ENCODE assay signal across 10 mouse cellular contexts in the genomic region with DNA sequence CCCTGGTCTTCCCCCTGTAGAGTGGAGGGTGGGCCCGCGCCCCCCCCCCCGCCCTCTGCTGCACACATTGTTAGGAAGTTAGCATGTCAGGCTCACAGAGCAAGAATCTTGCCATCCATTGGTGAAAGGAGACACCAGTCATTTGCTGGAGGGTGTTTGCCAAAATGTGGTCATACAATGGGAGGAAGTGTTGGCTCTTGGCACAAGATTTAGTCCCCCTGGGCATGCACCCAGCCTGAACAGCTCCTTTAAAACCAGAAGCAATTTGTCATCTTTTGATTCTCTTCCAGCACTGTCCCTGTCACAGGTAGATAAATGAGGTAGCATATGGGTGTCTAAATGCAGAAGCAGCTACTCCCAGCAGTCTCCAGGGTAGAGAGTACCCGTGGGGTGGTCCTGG.
A peak's percentile ranks its signal among the peaks of the same experiment; 100 is the strongest.
DNase-seq lines count a peak whose midpoint lies in the region; ATAC-seq and TF ChIP-seq lines count a peak whose summit lies in the region.
"Had no signal": no experiment of that assay in that cellular context is flagged by ENCODE, and none has a peak within 500 bp of the region (broad histone marks: within the 10 kb centered on the region; RNA-seq: fewer than 3 reads in every experiment).

No protein-coding gene starts in this region.

- no peaks in the 10 kb centered on the region; the same call in 1 of the 2 replicates for H3K4me1 ChIP-seq in midbrain, postnatal 0 days (ENCODE audit: insufficient read depth, low read length)
- no peaks in the 10 kb centered on the region for H3K4me1 ChIP-seq in midbrain, embryonic 11.5 days (ENCODE audit: control insufficient read depth, insufficient read depth, low read length)
- H3K4me1 ChIP-seq in hindbrain, embryonic 14.5 days (replicated peaks; ENCODE audit: control insufficient read depth, insufficient read depth, low read length) = peaks cover 55% of the 10 kb centered on the region
- H3K4me1 ChIP-seq in midbrain, embryonic 14.5 days (ENCODE audit: control insufficient read depth, insufficient read depth, low read length) = peaks cover 27% of the 10 kb centered on the region

- no peaks in the 10 kb centered on the region for H3K9me3 ChIP-seq in midbrain, postnatal 0 days (ENCODE audit: low read length)
- H3K9me3 ChIP-seq in midbrain, embryonic 11.5 days (ENCODE audit: control insufficient read depth, low read length) = no peaks in the 10 kb centered on the region
- no peaks in the 10 kb centered on the region for H3K9me3 ChIP-seq in hindbrain, embryonic 14.5 days (ENCODE audit: control insufficient read depth, low read length)
- H3K9me3 ChIP-seq in midbrain, embryonic 14.5 days (ENCODE audit: control insufficient read depth, low read length) = 0 out of 2 replicates have a peak, but pooled peaks cover 4% of the 10 kb centered on the region
- H3K9me3 ChIP-seq: liver, embryonic 15.5 days had no signal

- H3K4me2 ChIP-seq in midbrain, postnatal 0 days (ENCODE audit: low read depth, low read length, poor library complexity, severe bottlenecking) = no peak overlapping the region
- H3K4me2 ChIP-seq in midbrain, embryonic 11.5 days = no peak overlapping the region
- no peak overlapping the region for H3K4me2 ChIP-seq in hindbrain, embryonic 14.5 days (replicated peaks)
- H3K4me2 ChIP-seq in midbrain, embryonic 14.5 days (ENCODE audit: low read length) = no peak overlapping the region
- H3K4me2 ChIP-seq: liver, embryonic 15.5 days had no signal

- H3K4me3 ChIP-seq in midbrain, postnatal 0 days (ENCODE audit: low read depth, low read length) = no peak overlapping the region
- no peak overlapping the region for H3K4me3 ChIP-seq in midbrain, embryonic 11.5 days (ENCODE audit: low read depth, low read length)
- H3K4me3 ChIP-seq in hindbrain, embryonic 14.5 days (replicated peaks; ENCODE audit: low read length) = no peak overlapping the region
- H3K4me3 ChIP-seq in midbrain, embryonic 14.5 days (replicated peaks; ENCODE audit: low read depth, low read length) = no peak overlapping the region
- H3K4me3 ChIP-seq: liver, embryonic 15.5 days had no signal

- no peak overlapping the region for H3K9ac ChIP-seq in midbrain, postnatal 0 days (replicated peaks; ENCODE audit: low read length, poor library complexity, severe bottlenecking)
- H3K9ac ChIP-seq in midbrain, embryonic 11.5 days (ENCODE audit: low read length) = no peak overlapping the region
- no peak overlapping the region for H3K9ac ChIP-seq in hindbrain, embryonic 14.5 days
- no peak overlapping the region for H3K9ac ChIP-seq in midbrain, embryonic 14.5 days (replicated peaks; ENCODE audit: low read length)
- H3K9ac ChIP-seq: liver, embryonic 15.5 days had no signal

- no peak for TF ChIP-seq CTCF in midbrain, postnatal 0 days (IDR thresholded peaks at IDR 0.05)

- no peaks in the 10 kb centered on the region for H3K36me3 ChIP-seq in midbrain, postnatal 0 days (ENCODE audit: insufficient read depth, low read length)
- no peaks in the 10 kb centered on the region for H3K36me3 ChIP-seq in midbrain, embryonic 11.5 days (ENCODE audit: control insufficient read depth, insufficient read depth, low read length)
- H3K36me3 ChIP-seq in hindbrain, embryonic 14.5 days (replicated peaks; ENCODE audit: control insufficient read depth, insufficient read depth) = 0 out of 2 replicates have a peak, but pooled peaks cover 5% of the 10 kb centered on the region
- H3K36me3 ChIP-seq in midbrain, embryonic 14.5 days (ENCODE audit: control insufficient read depth, insufficient read depth, low read length) = peaks cover 6% of the 10 kb centered on the region; the same call in 1 of the 2 replicates

- 76% methylated on average over 4 of the region's 4 CpGs for WGBS in midbrain, postnatal 0 days
- WGBS in midbrain, embryonic 11.5 days = 90% methylated on average over 4 of the region's 4 CpGs
- 78% methylated on average over 4 of the region's 4 CpGs for WGBS in hindbrain, embryonic 14.5 days
- WGBS in midbrain, embryonic 14.5 days = 83% methylated on average over 4 of the region's 4 CpGs

- H3K27me3 ChIP-seq in midbrain, postnatal 0 days (ENCODE audit: insufficient read depth, low read length) = no peaks in the 10 kb centered on the region
- H3K27me3 ChIP-seq in midbrain, embryonic 11.5 days (ENCODE audit: control insufficient read depth, insufficient read depth, low read length) = no peaks in the 10 kb centered on the region
- H3K27me3 ChIP-seq in hindbrain, embryonic 14.5 days (ENCODE audit: control insufficient read depth, insufficient read depth, low read length) = no peaks in the 10 kb centered on the region
- no peaks in the 10 kb centered on the region for H3K27me3 ChIP-seq in midbrain, embryonic 14.5 days (ENCODE audit: control insufficient read depth, insufficient read depth, low read length)
- H3K27me3 ChIP-seq: liver, embryonic 15.5 days had no signal

- ATAC-seq in cerebellum, adult (ENCODE audit: insufficient number of reproducible peaks, low FRiP score, low TSS enrichment) = 0 out of 2 replicates have a peak, but pooled peaks have one; percentile 32
- no peak for ATAC-seq in midbrain, postnatal 0 days (ENCODE audit: low FRiP score)
- ATAC-seq in midbrain, embryonic 11.5 days (ENCODE audit: low FRiP score) = no peak
- ATAC-seq in hindbrain, embryonic 14.5 days (ENCODE audit: low FRiP score) = no peak
- ATAC-seq in megakaryocyte progenitor cell, adult 5-6 weeks (replicated peaks; ENCODE audit: poor library complexity) = 0 out of 2 replicates have a peak, but pooled peaks have one; percentile 20
- no peak for ATAC-seq in erythroid progenitor cell, adult 5-6 weeks (replicated peaks; ENCODE audit: low FRiP score, poor library complexity, severe bottlenecking)
- no peak for ATAC-seq in midbrain, embryonic 14.5 days (ENCODE audit: low FRiP score, low TSS enrichment)
- ATAC-seq: intestine, postnatal 0 days had no signal

- H3K27ac ChIP-seq in midbrain, postnatal 0 days (ENCODE audit: low read depth, low read length) = no peak overlapping the region
- H3K27ac ChIP-seq in midbrain, embryonic 11.5 days (ENCODE audit: low read depth, low read length) = no peak overlapping the region
- 0 out of 2 replicates have a peak overlapping the region, but pooled peaks have one; percentile 44 for H3K27ac ChIP-seq in hindbrain, embryonic 14.5 days
- no peak overlapping the region for H3K27ac ChIP-seq in midbrain, embryonic 14.5 days (replicated peaks; ENCODE audit: low read depth, low read length)
- H3K27ac ChIP-seq: liver, embryonic 15.5 days had no signal

- DNase-seq in cerebellum, adult 8-10 months = no peak
- DNase-seq in midbrain, postnatal 0 days (ENCODE audit: low spot score) = peak; percentile 63
- DNase-seq in midbrain, embryonic 11.5 days (ENCODE audit: low spot score, missing footprints) = no peak
- peak; percentile 47 for DNase-seq in hindbrain, embryonic 14.5 days (ENCODE audit: low spot score)
- no peak for DNase-seq in midbrain, embryonic 14.5 days

Comparison
In these comparisons a context has a peak if more than half of its experiments do, and no peak if none do; other contexts are left out.
1. DNase-seq: peak in midbrain, postnatal 0 days (single experiment) and hindbrain, embryonic 14.5 days (single experiment); none in cerebellum, adult 8-10 months (single experiment), midbrain, embryonic 11.5 days (single experiment) and midbrain, embryonic 14.5 days (single experiment).
2. ATAC-seq: peak in cerebellum, adult (single experiment) and megakaryocyte progenitor cell, adult 5-6 weeks (single experiment); none in midbrain, postnatal 0 days (single experiment), midbrain, embryonic 11.5 days (single experiment), hindbrain, embryonic 14.5 days (single experiment), erythroid progenitor cell, adult 5-6 weeks (single experiment) and midbrain, embryonic 14.5 days (single experiment).